Mouse (Mus musculus) E14TG2a.4 (cell line): Measurements from ENCODE around the gene Mcm8.

Experiments
- H3K27me3 ChIP-seq: 2 replicates; pipeline ENCODE4 v1.6.1; 2014; ENCODE audit warnings: low read length, control low read depth; ENCODE audit not compliant: insufficient read depth
- H3K36me3 ChIP-seq: 2 replicates; pipeline ENCODE4 v1.6.1; 2014; ENCODE audit warnings: low read length, control low read depth; ENCODE audit not compliant: insufficient read depth
- H3K4me1 ChIP-seq: replicated peaks from 2 replicates; pipeline ENCODE4 v1.6.1; 2014; ENCODE audit warnings: low read depth, low read length, control low read depth
- H3K4me3 ChIP-seq: replicated peaks from 2 replicates; pipeline ENCODE4 v1.5.1; 2014; ENCODE audit warnings: mild to moderate bottlenecking, low read length
- H3K9me3 ChIP-seq: 2 replicates; pipeline ENCODE4 v1.6.1; 2014; ENCODE audit warnings: low read length, control low read depth
- CTCF ChIP-seq: conservative IDR thresholded peaks from 2 replicates; pipeline ENCODE4 v1.5.1; 2014; ENCODE audit warnings: low read length
- NANOG ChIP-seq: IDR thresholded peaks from 2 replicates; pipeline ENCODE4 v1.6.1; 2014; ENCODE audit warnings: borderline replicate concordance, low read length, mixed read lengths
- POU5F1 ChIP-seq: IDR thresholded peaks from 2 replicates; pipeline ENCODE4 v1.6.1; 2014; ENCODE audit warnings: low read length, borderline replicate concordance

The Mcm8 gene

DNA sequence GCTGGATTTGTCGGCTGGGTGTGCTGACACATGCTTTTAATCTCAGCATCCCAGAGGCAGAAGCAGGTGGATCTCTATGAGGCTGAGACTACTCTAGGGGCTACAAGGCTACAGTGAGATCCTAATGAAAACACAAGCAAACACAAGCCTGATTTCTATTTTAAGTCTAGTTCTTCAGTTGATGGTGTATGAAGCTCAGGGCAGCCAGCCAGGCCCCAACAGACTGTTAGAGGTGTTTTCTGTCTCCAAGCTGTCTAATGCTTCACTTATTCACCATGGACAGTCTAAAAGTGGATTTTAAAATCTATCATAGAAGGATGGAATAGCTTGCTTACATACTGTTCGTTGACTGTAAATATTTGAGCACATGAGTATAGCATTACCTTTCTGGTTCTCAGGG, 45.5 kb downstream of the Mcm8 start:
- H3K4me1 ChIP-seq, result peaks cover 2% of the 10 kb centered on the region; the same call in 1 of the 2 replicates
- H3K36me3 ChIP-seq, result peaks cover 19% of the 10 kb centered on the region
- H3K9me3 ChIP-seq, result no peaks in the 10 kb centered on the region
- no peak overlapping the region for H3K4me3 ChIP-seq
- no peak for TF ChIP-seq POU5F1
- H3K27me3 ChIP-seq, result no peaks in the 10 kb centered on the region

DNA sequence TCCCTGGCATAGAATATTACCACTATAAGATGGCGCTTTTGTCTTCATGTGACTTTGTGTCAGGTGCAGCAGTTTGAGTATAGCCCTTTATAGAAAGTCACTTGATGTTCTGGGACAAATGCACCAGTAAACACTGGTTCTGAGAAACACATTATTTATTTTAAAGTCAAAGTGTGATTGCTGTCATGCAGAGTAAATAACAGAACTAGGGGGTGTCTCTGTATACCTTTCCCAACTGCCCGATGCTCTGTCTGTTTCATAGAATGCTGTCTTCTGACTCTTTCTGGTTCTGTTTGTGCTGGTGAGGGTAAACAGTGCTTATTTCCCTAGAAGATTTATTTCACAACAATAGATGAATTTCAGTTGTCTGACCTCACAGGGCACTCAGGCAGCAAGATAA, 47.4 kb downstream of the Mcm8 start:
- H3K27me3 ChIP-seq, result no peaks in the 10 kb centered on the region
- no peak overlapping the region for H3K4me3 ChIP-seq
- peaks cover 27% of the 10 kb centered on the region for H3K36me3 ChIP-seq
- no peaks in the 10 kb centered on the region for H3K4me1 ChIP-seq
- no peak for TF ChIP-seq NANOG
- no peak for TF ChIP-seq POU5F1
- TF ChIP-seq CTCF, result no peak
- H3K9me3 ChIP-seq, result no peaks in the 10 kb centered on the region

DNA sequence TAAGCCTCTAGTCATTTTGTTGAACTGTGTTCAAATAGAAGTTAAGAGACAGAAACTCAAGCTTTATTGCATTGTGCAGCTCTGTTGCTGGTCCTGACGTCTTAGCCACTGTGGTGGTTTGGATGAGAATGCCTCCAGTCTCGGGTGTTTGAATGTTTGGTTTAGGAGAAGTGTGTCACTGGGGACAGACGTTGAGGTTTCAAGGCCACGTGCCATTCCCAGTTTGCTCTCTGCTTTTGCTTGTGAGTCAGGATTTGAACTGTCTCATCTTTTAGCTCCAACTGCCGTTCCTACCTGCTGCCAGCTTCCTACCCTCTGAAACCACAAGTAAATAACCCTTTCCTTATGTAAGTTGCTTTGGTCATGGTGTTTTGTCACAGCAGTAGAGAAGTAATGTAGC, 51.6 kb downstream of the Mcm8 start:
- no peak for TF ChIP-seq NANOG
- no peak for TF ChIP-seq POU5F1
- no peak for TF ChIP-seq CTCF
- no peak overlapping the region for H3K4me3 ChIP-seq
- no peaks in the 10 kb centered on the region for H3K27me3 ChIP-seq
- H3K36me3 ChIP-seq, result peaks cover 60% of the 10 kb centered on the region
- H3K4me1 ChIP-seq, result peaks cover 12% of the 10 kb centered on the region; the same call in 1 of the 2 replicates
- no peaks in the 10 kb centered on the region for H3K9me3 ChIP-seq

DNA sequence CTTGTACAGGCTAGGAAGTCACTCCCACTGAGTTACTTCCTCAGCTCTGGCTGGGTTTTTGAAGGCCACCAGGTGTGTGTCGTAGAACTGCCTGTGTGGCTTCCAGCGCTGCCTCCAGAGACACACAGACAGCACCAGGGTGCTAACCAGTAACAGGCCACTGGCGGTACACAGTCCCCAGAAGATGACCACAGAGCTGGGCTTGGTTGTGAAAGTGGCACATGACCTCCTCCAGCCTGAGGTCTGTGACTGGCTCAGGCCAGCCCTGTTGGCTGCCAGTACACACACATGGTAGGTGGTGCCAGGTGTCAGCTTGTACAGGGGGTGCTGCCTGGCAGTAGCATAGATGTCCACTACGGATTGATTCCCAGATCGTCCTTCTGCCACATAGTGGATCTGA, 53.7 kb downstream of the Mcm8 start:
- no peak for TF ChIP-seq POU5F1
- no peak for TF ChIP-seq CTCF

DNA sequence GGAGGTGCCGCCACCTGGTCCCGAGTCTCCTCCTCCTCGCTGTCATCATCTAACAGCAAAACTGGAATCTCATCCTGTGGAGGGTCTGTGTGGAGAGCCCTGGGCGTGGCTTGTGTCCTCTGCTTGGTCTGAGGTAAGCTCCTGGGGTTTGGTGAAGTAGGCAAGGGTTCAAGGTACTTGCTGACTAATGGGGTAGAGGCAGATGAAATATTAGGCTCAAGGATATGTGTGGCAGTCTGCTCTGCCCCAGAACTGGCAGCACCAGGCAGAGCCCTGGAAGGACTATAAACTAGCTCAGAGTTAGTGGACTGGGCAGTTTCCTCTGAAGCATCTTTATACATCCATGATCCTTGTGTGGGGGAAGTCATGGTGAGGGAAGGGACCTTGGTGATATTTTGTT, 54.3 kb downstream of the Mcm8 start:
- TF ChIP-seq CTCF (no peak), POU5F1 (no peak), NANOG (no peak)
- Histone ChIP-seq H3K36me3 (peaks cover 55% of the 10 kb centered on the region), H3K9me3 (no peaks in the 10 kb centered on the region; the same call in 1 of the 2 replicates), H3K4me1 (peaks cover 23% of the 10 kb centered on the region), H3K4me3 (no peak overlapping the region), H3K27me3 (no peaks in the 10 kb centered on the region)

More for the DNA sequence above, 53.7 kb downstream of the Mcm8 start:
- Histone ChIP-seq H3K27me3 (no peaks in the 10 kb centered on the region), H3K4me3 (no peak overlapping the region), H3K9me3 (no peaks in the 10 kb centered on the region), H3K4me1 (peaks cover 20% of the 10 kb centered on the region), H3K36me3 (peaks cover 52% of the 10 kb centered on the region)

DNA sequence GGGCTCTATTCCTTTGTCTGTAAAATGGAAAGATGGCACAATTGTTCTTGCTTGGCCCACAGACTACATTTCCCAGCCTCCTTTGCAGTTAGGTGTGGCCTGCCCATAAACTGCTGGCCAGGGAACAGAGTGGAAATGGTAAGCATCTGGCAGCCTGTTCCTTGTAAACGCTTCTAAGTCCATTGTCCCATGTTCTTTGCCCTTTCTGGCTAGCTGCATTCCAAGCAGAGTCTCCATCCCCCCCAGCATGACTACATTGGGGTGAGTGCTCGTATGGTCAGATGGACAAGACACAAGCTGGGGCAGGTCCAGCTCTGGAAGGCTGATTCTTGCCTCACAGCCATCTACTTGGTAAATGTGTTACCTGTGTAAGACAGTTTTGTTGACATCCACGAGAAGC, 55.7 kb downstream of the Mcm8 start:
- H3K9me3 ChIP-seq, result no peaks in the 10 kb centered on the region; the same call in 1 of the 2 replicates
- no peak overlapping the region for H3K4me3 ChIP-seq
- H3K27me3 ChIP-seq, result peaks cover 6% of the 10 kb centered on the region
- peaks cover 28% of the 10 kb centered on the region for H3K4me1 ChIP-seq
- TF ChIP-seq POU5F1, result no peak
- TF ChIP-seq NANOG, result no peak
- no peak for TF ChIP-seq CTCF
- peaks cover 61% of the 10 kb centered on the region for H3K36me3 ChIP-seq

DNA sequence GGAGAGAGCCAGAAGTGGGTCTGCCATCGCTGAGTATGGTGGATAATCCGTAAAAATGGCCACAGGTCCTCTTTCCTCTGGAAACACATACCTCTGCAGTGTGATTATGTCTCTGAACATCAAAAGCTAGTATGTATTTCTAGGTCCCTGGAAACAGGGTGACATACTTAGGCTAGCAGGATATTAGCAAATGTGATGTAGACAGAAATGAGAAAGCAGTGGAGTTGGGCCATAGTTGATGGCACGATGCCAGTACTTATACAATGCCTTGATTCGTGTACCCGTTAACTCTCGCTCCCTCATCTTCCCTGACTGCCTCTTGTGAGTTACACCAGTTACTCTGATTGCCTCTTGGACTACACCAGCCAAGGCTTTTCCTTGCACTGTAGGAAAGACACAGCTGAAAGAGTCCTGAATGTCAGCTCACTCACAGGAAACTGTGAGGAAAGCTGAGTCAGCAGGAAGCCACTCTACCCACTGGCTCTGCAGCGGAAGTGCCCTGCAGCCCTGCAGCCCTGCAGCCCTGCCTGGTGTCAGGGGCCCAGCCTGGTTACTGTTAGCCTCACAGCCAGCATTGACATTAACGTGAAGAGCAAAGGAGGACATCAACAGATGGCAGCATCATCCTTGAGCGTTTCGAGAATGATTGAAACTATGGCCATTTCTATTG, 57.9 kb downstream of the Mcm8 start:
- no peak for TF ChIP-seq POU5F1
- TF ChIP-seq CTCF, result no peak
- TF ChIP-seq NANOG, result no peak
- H3K9me3 ChIP-seq, result no peaks in the 10 kb centered on the region; the same call in 1 of the 2 replicates
- peaks cover 38% of the 10 kb centered on the region for H3K4me1 ChIP-seq
- peaks cover 63% of the 10 kb centered on the region for H3K36me3 ChIP-seq
- no peak overlapping the region for H3K4me3 ChIP-seq
- H3K27me3 ChIP-seq, result peaks cover 28% of the 10 kb centered on the region

DNA sequence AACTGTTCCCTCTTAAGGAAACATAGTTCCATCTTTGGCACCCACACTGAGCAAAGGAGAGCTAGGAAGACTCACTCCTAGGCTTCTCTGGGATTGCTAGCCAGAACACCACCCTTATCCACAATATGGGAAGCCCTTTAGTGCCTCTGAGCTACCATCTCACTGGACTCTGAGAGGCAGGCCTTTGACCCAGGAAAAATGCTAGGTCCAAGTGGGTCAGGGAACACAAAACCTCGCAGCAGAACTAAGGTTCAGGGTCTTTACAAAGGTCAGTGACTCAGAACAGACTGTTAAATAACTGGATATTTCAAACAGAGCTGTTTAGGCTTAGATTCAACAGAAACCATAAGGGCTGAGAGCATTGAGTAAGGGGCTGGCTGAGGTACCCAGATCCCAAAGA, 61.0 kb downstream of the Mcm8 start:
- Histone ChIP-seq H3K9me3 (no peaks in the 10 kb centered on the region; the same call in 1 of the 2 replicates), H3K4me1 (peaks cover 54% of the 10 kb centered on the region), H3K4me3 (no peak overlapping the region), H3K27me3 (peaks cover 34% of the 10 kb centered on the region), H3K36me3 (peaks cover 32% of the 10 kb centered on the region)
- TF ChIP-seq NANOG, result no peak
- TF ChIP-seq CTCF, result no peak
- TF ChIP-seq POU5F1, result no peak

DNA sequence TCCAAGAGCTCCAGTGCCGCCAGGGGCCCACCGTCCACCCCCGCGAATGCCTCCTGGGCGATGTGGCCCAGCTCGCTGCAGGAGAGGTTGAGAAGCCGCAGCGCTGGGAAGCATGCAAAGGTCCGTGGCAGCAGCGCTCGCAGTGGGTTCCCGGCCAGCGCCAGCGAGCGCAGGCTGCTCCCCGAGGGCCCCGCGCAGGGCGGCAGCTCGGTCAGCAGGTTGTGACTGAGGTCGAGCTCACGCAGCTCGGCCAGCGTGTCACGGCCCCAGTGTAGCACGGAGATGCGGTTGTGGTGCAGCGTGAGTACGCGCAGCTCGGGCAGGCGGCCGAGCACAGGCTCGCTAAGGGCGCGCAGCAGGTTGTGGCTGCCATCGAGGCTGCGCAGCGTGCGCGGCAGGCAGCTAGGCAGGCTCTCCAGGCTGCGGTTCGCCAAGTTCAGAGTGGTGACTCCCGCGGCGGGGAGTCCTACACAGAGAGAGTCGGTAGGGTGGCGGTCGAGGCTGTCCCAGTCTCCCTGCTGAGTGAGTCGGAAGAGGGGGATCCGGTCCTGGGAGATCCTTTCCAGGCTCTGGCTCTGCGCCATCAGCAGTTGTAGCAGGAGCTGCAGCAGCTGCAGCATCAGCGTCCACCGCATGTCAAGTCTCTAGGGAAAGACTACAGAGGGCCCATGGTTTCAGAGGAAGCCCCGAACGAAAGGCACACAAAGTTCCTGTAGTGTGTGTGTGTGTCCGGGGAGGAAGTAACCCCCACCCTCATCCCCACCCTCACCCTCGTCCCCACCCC, 63.5 kb downstream of the Mcm8 start:
- no peaks in the 10 kb centered on the region; the same call in 1 of the 2 replicates for H3K9me3 ChIP-seq
- H3K36me3 ChIP-seq, result peaks cover 32% of the 10 kb centered on the region
- no peak for TF ChIP-seq NANOG
- no peak for TF ChIP-seq CTCF
- TF ChIP-seq POU5F1, result no peak
- H3K27me3 ChIP-seq, result peaks cover 34% of the 10 kb centered on the region
- peaks cover 53% of the 10 kb centered on the region for H3K4me1 ChIP-seq
- peak overlapping the region; percentile 83 for H3K4me3 ChIP-seq
